ENCODE assay signal across 10 mouse cellular contexts in genomic region chr10:79919251-79919849, GRCm38 (mm10). TPM values are rescaled to one million over a fixed set of nuclear protein-coding genes. Genes with fewer than 3 reads are reported as not detected.
DNase-seq lines count a peak whose midpoint lies in the region; ATAC-seq lines count a peak whose summit lies in the region.
"Had no signal": no experiment of that assay in that cellular context is flagged by ENCODE, and none has a peak within 500 bp of the region (broad histone marks: within the 10 kb centered on the region; RNA-seq: fewer than 3 reads in every experiment).

No protein-coding gene starts in this region.

- H3K27me3 ChIP-seq in hindbrain, embryonic 12.5 days = peaks cover 72% of the 10 kb centered on the region
- peaks cover 56% of the 10 kb centered on the region for H3K27me3 ChIP-seq in hindbrain, embryonic 16.5 days (replicated peaks; ENCODE audit: control insufficient read depth, insufficient read depth, low read length)
- peaks cover 72% of the 10 kb centered on the region for H3K27me3 ChIP-seq in embryonic facial prominence, embryonic 13.5 days
- H3K27me3 ChIP-seq in lung, embryonic 16.5 days (ENCODE audit: control insufficient read depth, insufficient read depth, low read depth, low read length) = peaks cover 58% of the 10 kb centered on the region

- H3K27ac ChIP-seq in hindbrain, embryonic 12.5 days = no peak overlapping the region
- H3K27ac ChIP-seq in hindbrain, embryonic 16.5 days (ENCODE audit: low read depth, low read length) = no peak overlapping the region
- no peak overlapping the region for H3K27ac ChIP-seq in embryonic facial prominence, embryonic 13.5 days
- no peak overlapping the region for H3K27ac ChIP-seq in lung, embryonic 16.5 days (ENCODE audit: low read length)

- intact Hi-C loops in left cerebral cortex, postnatal 14 days (cut with DNase I) = no loop called here

- H3K9me3 ChIP-seq in hindbrain, embryonic 12.5 days (replicated peaks) = no peaks in the 10 kb centered on the region; the same call in 1 of the 2 replicates
- H3K9me3 ChIP-seq in hindbrain, embryonic 16.5 days (ENCODE audit: control insufficient read depth, low read length) = no peaks in the 10 kb centered on the region
- no peaks in the 10 kb centered on the region for H3K9me3 ChIP-seq in embryonic facial prominence, embryonic 13.5 days
- H3K9me3 ChIP-seq in lung, embryonic 16.5 days (ENCODE audit: control insufficient read depth, low read length) = no peaks in the 10 kb centered on the region

- H3K36me3 ChIP-seq in hindbrain, embryonic 12.5 days = no peaks in the 10 kb centered on the region
- no peaks in the 10 kb centered on the region for H3K36me3 ChIP-seq in hindbrain, embryonic 16.5 days (ENCODE audit: control insufficient read depth, insufficient read depth, low read length)
- H3K36me3 ChIP-seq in embryonic facial prominence, embryonic 13.5 days = no peaks in the 10 kb centered on the region
- H3K36me3 ChIP-seq in lung, embryonic 16.5 days (ENCODE audit: control insufficient read depth, insufficient read depth, low read length) = no peaks in the 10 kb centered on the region

- H3K9ac ChIP-seq in hindbrain, embryonic 12.5 days = peak overlapping the region; percentile 35; the same call in 1 of the 2 replicates
- H3K9ac ChIP-seq in hindbrain, embryonic 16.5 days (ENCODE audit: low read depth, low read length) = no peak overlapping the region
- peak overlapping the region; percentile 32; the same call in 1 of the 2 replicates for H3K9ac ChIP-seq in embryonic facial prominence, embryonic 13.5 days
- H3K9ac ChIP-seq in lung, embryonic 16.5 days (ENCODE audit: low read length) = 0 out of 2 replicates have a peak overlapping the region, but pooled peaks have one; percentile 12

- peak; percentile 43 for DNase-seq in ES-CJ7 (ENCODE audit: low read depth, low spot score)
- DNase-seq in T-cell, adult 2 months (ENCODE audit: low spot score) = no peak
- DNase-seq in left cerebral cortex, postnatal 14 days (ENCODE audit: low spot score in 2 of 2) = no peak
- DNase-seq: adrenal gland, postnatal 36 days had no signal

- no peak for ATAC-seq in hindbrain, embryonic 12.5 days (ENCODE audit: low FRiP score)
- ATAC-seq in hindbrain, embryonic 16.5 days = no peak
- no peak for ATAC-seq in embryonic facial prominence, embryonic 13.5 days (ENCODE audit: insufficient number of reproducible peaks, insufficient read depth, low FRiP score, low TSS enrichment, low read depth)
- no peak for ATAC-seq in lung, embryonic 16.5 days (ENCODE audit: low read depth)

- peaks cover 60% of the 10 kb centered on the region for H3K4me1 ChIP-seq in hindbrain, embryonic 12.5 days
- H3K4me1 ChIP-seq in hindbrain, embryonic 16.5 days (ENCODE audit: control insufficient read depth, insufficient read depth, low read depth, low read length) = peaks cover 31% of the 10 kb centered on the region
- H3K4me1 ChIP-seq in embryonic facial prominence, embryonic 13.5 days = peaks cover 56% of the 10 kb centered on the region
- H3K4me1 ChIP-seq in lung, embryonic 16.5 days (replicated peaks; ENCODE audit: control insufficient read depth, insufficient read depth, low read length) = peaks cover 34% of the 10 kb centered on the region

- H3K4me2 ChIP-seq in hindbrain, embryonic 12.5 days (replicated peaks) = 0 out of 2 replicates have a peak overlapping the region, but pooled peaks have one; percentile 15
- H3K4me2 ChIP-seq in hindbrain, embryonic 16.5 days (ENCODE audit: low read length) = no peak overlapping the region
- peak overlapping the region; percentile 48 for H3K4me2 ChIP-seq in embryonic facial prominence, embryonic 13.5 days
- peak overlapping the region; percentile 46 for H3K4me2 ChIP-seq in lung, embryonic 16.5 days (ENCODE audit: low read depth, low read length)

- 0 out of 2 replicates have a peak overlapping the region, but pooled peaks have one; percentile 2 for H3K4me3 ChIP-seq in hindbrain, embryonic 12.5 days
- H3K4me3 ChIP-seq in hindbrain, embryonic 16.5 days (ENCODE audit: low read length) = no peak overlapping the region
- H3K4me3 ChIP-seq in embryonic facial prominence, embryonic 13.5 days = peak overlapping the region; percentile 26
- peak overlapping the region; percentile 27 for H3K4me3 ChIP-seq in lung, embryonic 16.5 days (ENCODE audit: low read length)

- 5% methylated on average over 21 of the region's 21 CpGs for WGBS in hindbrain, embryonic 12.5 days
- WGBS in hindbrain, embryonic 16.5 days = 3% methylated on average over 18 of the region's 21 CpGs
- 4% methylated on average over 20 of the region's 21 CpGs for WGBS in embryonic facial prominence, embryonic 13.5 days
- 9% methylated on average over 18 of the region's 21 CpGs for WGBS in lung, embryonic 16.5 days

RNA-seq across cellular contexts. Expression of gene R3hdm4, which starts 1.7 kb away (rescaled TPM):
- polyA plus RNA-seq in hindbrain, embryonic 12.5 days (2016; fragmentation: Nextera tagmentation; extraction: Ambion mirVana) = 173 and 184 TPM in 2 replicates
- 293 and 300 TPM in 2 replicates for polyA plus RNA-seq in hindbrain, embryonic 16.5 days (2015; fragmentation: Nextera tagmentation; extraction: Ambion mirVana)
- polyA plus RNA-seq in embryonic facial prominence, embryonic 13.5 days (2015; fragmentation: Nextera tagmentation; extraction: Ambion mirVana) = 190 and 206 TPM in 2 replicates
- polyA plus RNA-seq in lung, embryonic 16.5 days (2015; fragmentation: Nextera tagmentation; extraction: Ambion mirVana) = 151 and 155 TPM in 2 replicates
- 100 to 1,000 TPM; 438 to 440 TPM for total RNA-seq in left cerebral cortex, postnatal 14 days (2021)

RNA-seq across cellular contexts. Expression of gene Kiss1r, which starts 2.6 kb away (rescaled TPM):
- 1.2 and 1.6 TPM in 2 replicates for polyA plus RNA-seq in hindbrain, embryonic 12.5 days (2016; fragmentation: Nextera tagmentation; extraction: Ambion mirVana)
- 3.1 and 3.7 TPM in 2 replicates for polyA plus RNA-seq in hindbrain, embryonic 16.5 days (2015; fragmentation: Nextera tagmentation; extraction: Ambion mirVana)
- 0.98 and 1.3 TPM in 2 replicates for polyA plus RNA-seq in embryonic facial prominence, embryonic 13.5 days (2015; fragmentation: Nextera tagmentation; extraction: Ambion mirVana)
- polyA plus RNA-seq in lung, embryonic 16.5 days (2015; fragmentation: Nextera tagmentation; extraction: Ambion mirVana) = 1.0 and 1.1 TPM in 2 replicates
- total RNA-seq in left cerebral cortex, postnatal 14 days (2021) = 1 to 10 TPM; 5.7 to 7.6 TPM

RNA-seq across cellular contexts. Expression of gene Arid3a, which starts 7.5 kb away (rescaled TPM):
- 4.7 and 5.3 TPM in 2 replicates for polyA plus RNA-seq in hindbrain, embryonic 12.5 days (2016; fragmentation: Nextera tagmentation; extraction: Ambion mirVana)
- polyA plus RNA-seq in hindbrain, embryonic 16.5 days (2015; fragmentation: Nextera tagmentation; extraction: Ambion mirVana) = 1.6 and 1.7 TPM in 2 replicates
- 5.3 and 6.9 TPM in 2 replicates for polyA plus RNA-seq in embryonic facial prominence, embryonic 13.5 days (2015; fragmentation: Nextera tagmentation; extraction: Ambion mirVana)
- polyA plus RNA-seq in lung, embryonic 16.5 days (2015; fragmentation: Nextera tagmentation; extraction: Ambion mirVana) = 4.1 and 4.8 TPM in 2 replicates
- 1 to 10 TPM; 5.4 to 7.0 TPM for total RNA-seq in left cerebral cortex, postnatal 14 days (2021)

RNA-seq across cellular contexts. Expression of gene Gm26602, which starts 8.7 kb away (rescaled TPM):
- 25.5 and 54.9 TPM in 2 replicates for polyA plus RNA-seq in hindbrain, embryonic 12.5 days (2016; fragmentation: Nextera tagmentation; extraction: Ambion mirVana)
- 1.4 and 18.3 TPM in 2 replicates for polyA plus RNA-seq in hindbrain, embryonic 16.5 days (2015; fragmentation: Nextera tagmentation; extraction: Ambion mirVana)
- 8.1 and 29.9 TPM in 2 replicates for polyA plus RNA-seq in embryonic facial prominence, embryonic 13.5 days (2015; fragmentation: Nextera tagmentation; extraction: Ambion mirVana)
- 12.8 TPM in 1 of 2 replicates, not detected in the other for polyA plus RNA-seq in lung, embryonic 16.5 days (2015; fragmentation: Nextera tagmentation; extraction: Ambion mirVana)
- not detected for total RNA-seq in left cerebral cortex, postnatal 14 days (2021)
- total RNA-seq: adrenal gland, postnatal 36 days; liver, adult 2 months had no signal
- polyA plus RNA-seq: liver, adult 2 months; spleen, adult 2 months had no signal

RNA-seq across cellular contexts. Expression of gene Med16, which starts 10.6 kb away (rescaled TPM):
- polyA plus RNA-seq in hindbrain, embryonic 12.5 days (2016; fragmentation: Nextera tagmentation; extraction: Ambion mirVana) = 63.3 and 70.0 TPM in 2 replicates
- polyA plus RNA-seq in hindbrain, embryonic 16.5 days (2015; fragmentation: Nextera tagmentation; extraction: Ambion mirVana) = 48.2 and 53.8 TPM in 2 replicates
- 47.6 and 49.3 TPM in 2 replicates for polyA plus RNA-seq in embryonic facial prominence, embryonic 13.5 days (2015; fragmentation: Nextera tagmentation; extraction: Ambion mirVana)
- polyA plus RNA-seq in lung, embryonic 16.5 days (2015; fragmentation: Nextera tagmentation; extraction: Ambion mirVana) = 48.3 and 51.2 TPM in 2 replicates
- 10 to 100 TPM; 55.0 to 66.5 TPM for total RNA-seq in left cerebral cortex, postnatal 14 days (2021)
